Mouse (Mus musculus) lung, embryonic 15.5 days (tissue): ENCODE measurements around the gene Tab3. TPM values are rescaled to one million over a fixed set of nuclear protein-coding genes. Genes with fewer than 3 reads are reported as not detected.

ENCODE experiments used
- ATAC-seq: fragments of 200-750 bp; cut with Nextera tagmentation; 2 replicates; pipeline ENCODE4 v1.8.0; 2017; ENCODE audit warnings: moderate number of reproducible peaks, borderline replicate concordance; ENCODE audit not compliant: low FRiP score, low TSS enrichment; ENCODE audit errors: extremely low read depth
- H3K27ac ChIP-seq: fragments of 300-500 bp; sonication (generic); 2 replicates; pipeline ENCODE4 v1.5.1; 2015; ENCODE audit warnings: moderate library complexity, mild to moderate bottlenecking, inconsistent platforms
- H3K27me3 ChIP-seq: fragments of 300-500 bp; sonication (generic); 2 replicates; pipeline ENCODE4 v1.6.1; 2015; ENCODE audit warnings: inconsistent platforms
- H3K36me3 ChIP-seq: fragments of 300-500 bp; sonication (generic); 2 replicates; pipeline ENCODE4 v1.6.1; 2015; ENCODE audit warnings: inconsistent platforms
- H3K4me1 ChIP-seq: fragments of 300-500 bp; sonication (generic); 2 replicates; pipeline ENCODE4 v1.6.1; 2015; ENCODE audit warnings: inconsistent platforms
- H3K4me2 ChIP-seq: fragments of 300-500 bp; sonication (generic); 2 replicates; pipeline ENCODE4 v1.6.1; 2015; ENCODE audit warnings: inconsistent platforms, mild to moderate bottlenecking, moderate library complexity
- H3K4me3 ChIP-seq: fragments of 300-500 bp; sonication (generic); 2 replicates; pipeline ENCODE4 v1.5.1; 2015; ENCODE audit warnings: mild to moderate bottlenecking, inconsistent platforms
- H3K9ac ChIP-seq: fragments of 300-500 bp; sonication (generic); 2 replicates; pipeline ENCODE4 v1.6.1; 2015; ENCODE audit warnings: inconsistent platforms
- H3K9me3 ChIP-seq: fragments of 300-500 bp; sonication (generic); 2 replicates; pipeline ENCODE4 v1.6.1; 2016; ENCODE audit warnings: inconsistent platforms
- WGBS: fragments of 180-500 bp; shearing (Covaris S2); methylation state at CpG from one replicate; pipeline ENCODE4 v1.1.7; 2015; 5-methylcytosine and 5-hydroxymethylcytosine counted together
- microRNA-seq: library from miRNA; unstranded; fragments of <30 nt; microRNA quantifications from one replicate; pipeline ENCODE4, GENCODE M21; 2016
- polyA plus RNA-seq: library from polyadenylated mRNA; unstranded; fragments of >200 nt; fragmentation: Nextera tagmentation; extraction: Ambion mirVana; gene quantifications from 2 replicates; pipeline ENCODE4 v1.2.1, GENCODE M21; 2015

Tab3 gene
- polyA plus RNA-seq, 1 experiment from 2014 or later = 5.1 TPM

GRCm38 (mm10) chrX:85676808-85677207 is 103.0 kb downstream of the Tab3 start:
- ATAC-seq = no peak

GRCm38 (mm10) chrX:85682125-85682524 is 108.3 kb downstream of the Tab3 start:
- no peak for ATAC-seq
- Histone ChIP-seq H3K27ac (no peak overlapping the region), H3K4me3 (no peak overlapping the region), H3K36me3 (no peaks in the 10 kb centered on the region), H3K9ac (no peak overlapping the region), H3K4me1 (no peaks in the 10 kb centered on the region), H3K27me3 (no peaks in the 10 kb centered on the region), H3K4me2 (no peak overlapping the region), H3K9me3 (no peaks in the 10 kb centered on the region)
- WGBS = 45% methylated on average over 1 of the region's 1 CpGs

More at GRCm38 (mm10) chrX:85676808-85677207, 103.0 kb downstream of the Tab3 start:
- H3K4me2 ChIP-seq = no peak overlapping the region
- H3K36me3 ChIP-seq = no peaks in the 10 kb centered on the region
- WGBS = 16% methylated on average over 7 of the region's 7 CpGs
- H3K9me3 ChIP-seq = no peaks in the 10 kb centered on the region
- H3K27me3 ChIP-seq = no peaks in the 10 kb centered on the region
- no peak overlapping the region for H3K4me3 ChIP-seq
- H3K4me1 ChIP-seq = no peaks in the 10 kb centered on the region
- H3K27ac ChIP-seq = no peak overlapping the region
- H3K9ac ChIP-seq = no peak overlapping the region

GRCm38 (mm10) chrX:85683723-85684122 is 109.9 kb downstream of the Tab3 start:
- Histone ChIP-seq H3K9me3 (no peaks in the 10 kb centered on the region), H3K4me1 (no peaks in the 10 kb centered on the region), H3K4me3 (no peak overlapping the region), H3K27ac (no peak overlapping the region), H3K27me3 (no peaks in the 10 kb centered on the region), H3K36me3 (no peaks in the 10 kb centered on the region), H3K9ac (no peak overlapping the region), H3K4me2 (no peak overlapping the region)
- no peak for ATAC-seq
- WGBS = 53% methylated on average over 2 of the region's 2 CpGs

Small RNA genes lying within 50 kb of the gene (microRNA-seq; reads per million reads assigned to microRNA genes)
- not detected for gene Gm44378

Other genes with a start within 250 kb of the Tab3 start
- gene Gk, start 202.8 kb downstream of the Tab3 start, polyA plus RNA-seq = 12.8 and 14.2 TPM in 2 replicates